Mouse (Mus musculus) C2C12 (cell line): ENCODE measurements around the gene Rtn2. TPM values are rescaled to one million over a fixed set of nuclear protein-coding genes. Genes with fewer than 3 reads are reported as not detected.

ENCODE experiments used
- H3K27me3 ChIP-seq: one replicate; pipeline ENCODE4 v1.6.1; 2011; ENCODE audit not compliant: control insufficient read depth, insufficient read depth, insufficient read length
- H3K36me3 ChIP-seq: one replicate; pipeline ENCODE4 v1.6.1; 2011; ENCODE audit not compliant: control insufficient read depth, insufficient read depth
- H3K4me3 ChIP-seq: one replicate; pipeline ENCODE4 v1.5.1; 2011; ENCODE audit warnings: mild to moderate bottlenecking, control low read depth; ENCODE audit not compliant: poor library complexity, insufficient read depth, severe bottlenecking
- H3K79me2 ChIP-seq: one replicate; pipeline ENCODE4 v1.6.1; 2011; ENCODE audit not compliant: control insufficient read depth, insufficient read depth
- H3K79me3 ChIP-seq: one replicate; pipeline ENCODE4 v1.6.1; 2011; ENCODE audit warnings: low read depth, control low read depth
- H3ac ChIP-seq: one replicate; pipeline ENCODE3; 2011; ENCODE audit warnings: low read depth; ENCODE audit not compliant: control insufficient read depth, insufficient read length
- CEBPB ChIP-seq: IDR thresholded peaks from one replicate; pipeline ENCODE4 v1.6.1; 2011; ENCODE audit warnings: low read depth, mild to moderate bottlenecking, control low read depth, moderate library complexity
- CTCF ChIP-seq: IDR thresholded peaks from one replicate; pipeline ENCODE4 v1.5.1; 2011; ENCODE audit not compliant: control insufficient read depth, insufficient read depth, insufficient read length
- FOSL1 ChIP-seq: IDR thresholded peaks from one replicate; pipeline ENCODE4 v1.8.0; 2011; ENCODE audit warnings: mild to moderate bottlenecking, low read length; ENCODE audit not compliant: poor library complexity, insufficient read depth, severe bottlenecking
- MAX ChIP-seq: IDR thresholded peaks from one replicate; pipeline ENCODE4 v1.6.1; 2011; ENCODE audit warnings: mild to moderate bottlenecking, control low read depth
- MYOD1 ChIP-seq: IDR thresholded peaks from one replicate; pipeline ENCODE4 v1.6.1; 2011; ENCODE audit warnings: low read depth; ENCODE audit not compliant: control insufficient read depth, insufficient read length
- MYOG ChIP-seq: IDR thresholded peaks from one replicate; pipeline ENCODE4 v1.6.1; 2011; ENCODE audit not compliant: control insufficient read depth, insufficient read length; ENCODE audit errors: extremely low read depth
- USF1 ChIP-seq: IDR thresholded peaks from one replicate; pipeline ENCODE4 v1.6.1; 2011; ENCODE audit warnings: low read depth, mild to moderate bottlenecking, control low read depth, moderate library complexity
- polyA plus RNA-seq: library from polyadenylated mRNA; unstranded; fragments of >200 nt; fragmentation: generic; extraction: Trizol; gene quantifications from one replicate; pipeline ENCODE4 v1.2.1, GENCODE M21; 2012; ENCODE audit warnings: missing spikeins

Rtn2 gene
- polyA plus RNA-seq, 1 experiment = 107 TPM

DNA sequence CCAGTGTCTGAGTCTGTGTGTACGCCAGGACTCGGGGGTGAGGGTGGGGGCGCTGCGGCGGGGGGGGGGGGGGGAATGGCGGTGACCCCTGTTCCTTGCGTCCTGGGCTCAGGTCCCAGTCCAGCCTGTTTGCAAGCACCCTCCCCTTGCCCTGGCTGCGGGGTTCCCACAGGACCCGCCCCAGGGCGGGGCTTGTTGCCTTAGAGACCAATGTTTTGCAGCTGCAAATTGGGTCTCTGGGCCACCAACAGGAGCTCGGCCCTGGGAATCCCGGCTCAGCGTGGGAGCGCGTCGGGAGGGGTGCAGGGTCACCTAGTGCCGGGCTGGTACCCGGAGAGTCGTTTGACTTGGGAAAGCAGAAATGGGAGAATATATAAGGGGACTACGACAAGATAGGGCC lies 43.9 kb downstream of the Rtn2 start:
- peak overlapping the region; percentile 45 for H3ac ChIP-seq
- H3K27me3 ChIP-seq = no peaks in the 10 kb centered on the region
- no peaks in the 10 kb centered on the region for H3K79me2 ChIP-seq
- H3K79me3 ChIP-seq = no peaks in the 10 kb centered on the region
- no peak overlapping the region for H3K4me3 ChIP-seq
- H3K36me3 ChIP-seq = no peaks in the 10 kb centered on the region
- TF ChIP-seq MYOD1 (no peak), USF1 (no peak), CTCF (no peak), FOSL1 (no peak), CEBPB (no peak), MAX (no peak), MYOG (no peak)

DNA sequence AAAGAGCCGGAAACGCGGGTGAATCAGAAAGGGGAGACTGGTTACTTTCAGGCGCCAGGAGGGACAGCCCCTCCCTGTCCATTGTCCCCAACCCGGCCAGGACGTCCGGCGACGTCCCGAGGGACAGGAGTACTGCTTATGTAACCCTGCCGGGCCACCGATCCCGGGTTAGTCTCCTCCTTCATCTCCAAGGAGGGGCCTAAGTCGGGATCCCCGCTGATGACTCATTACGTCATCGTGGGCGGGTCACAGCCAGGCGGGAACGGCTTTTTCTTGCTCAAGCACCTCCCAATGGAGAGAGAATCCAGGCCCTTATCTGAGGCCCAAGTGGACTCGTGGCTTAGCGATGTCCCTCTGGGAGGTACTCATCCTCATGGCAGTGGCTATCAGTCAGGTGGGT lies 44.7 kb downstream of the Rtn2 start:
- no peak for TF ChIP-seq CTCF
- TF ChIP-seq CEBPB = peak; percentile 45
- no peak for TF ChIP-seq MYOD1
- no peak for TF ChIP-seq FOSL1
- Histone ChIP-seq H3K36me3 (no peaks in the 10 kb centered on the region), H3K27me3 (no peaks in the 10 kb centered on the region), H3K79me3 (no peaks in the 10 kb centered on the region), H3ac (peak overlapping the region; percentile 57), H3K79me2 (no peaks in the 10 kb centered on the region), H3K4me3 (no peak overlapping the region)

DNA sequence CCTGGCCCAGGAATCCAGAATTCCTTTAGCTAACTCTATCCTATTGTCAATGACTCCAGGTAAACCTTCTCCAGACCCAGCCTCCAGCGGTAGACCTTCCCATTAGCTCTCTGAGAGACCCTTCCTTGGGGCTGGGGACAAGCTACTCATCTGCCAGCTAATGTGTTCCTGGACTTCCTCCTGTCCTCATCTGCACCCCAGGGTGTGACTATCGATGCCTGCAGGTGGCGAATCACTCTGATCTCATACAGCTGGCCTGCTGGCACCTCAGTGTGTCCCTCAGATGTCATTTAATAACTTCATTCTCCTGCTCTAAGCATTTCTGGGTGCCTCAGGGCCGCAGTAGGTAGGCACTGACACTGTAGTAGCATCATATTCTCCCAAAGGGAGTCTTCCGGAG lies 45.4 kb downstream of the Rtn2 start:
- H3ac ChIP-seq = no peak overlapping the region
- no peaks in the 10 kb centered on the region for H3K36me3 ChIP-seq
- H3K79me3 ChIP-seq = no peaks in the 10 kb centered on the region
- TF ChIP-seq FOSL1 = no peak
- TF ChIP-seq MAX = no peak
- TF ChIP-seq MYOD1 = no peak
- TF ChIP-seq CEBPB = no peak
- peak overlapping the region; percentile 0 for H3K4me3 ChIP-seq
- no peaks in the 10 kb centered on the region for H3K79me2 ChIP-seq
- no peaks in the 10 kb centered on the region for H3K27me3 ChIP-seq

DNA sequence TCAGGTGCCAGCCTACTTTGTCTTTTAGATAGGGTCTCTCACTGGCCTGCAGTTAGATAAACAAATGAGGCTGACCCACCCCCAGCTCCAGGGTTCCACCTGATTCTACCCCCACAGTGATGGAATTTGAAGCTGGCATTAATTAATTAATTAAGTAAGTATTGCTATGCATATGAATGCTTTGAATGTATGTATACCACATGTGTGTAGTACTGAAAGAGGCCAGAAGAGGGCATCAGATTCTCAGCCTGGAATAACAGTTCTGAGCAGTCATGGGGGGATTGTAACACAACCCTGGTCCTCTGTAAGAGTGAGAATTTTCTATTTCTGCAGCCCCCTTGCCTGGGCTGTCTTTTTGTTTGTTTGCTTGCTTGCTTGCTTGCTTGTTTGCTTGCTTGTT lies 46.0 kb downstream of the Rtn2 start:
- Histone ChIP-seq H3K27me3 (no peaks in the 10 kb centered on the region), H3K4me3 (no peak overlapping the region), H3K79me2 (peaks cover 2% of the 10 kb centered on the region), H3K36me3 (no peaks in the 10 kb centered on the region), H3K79me3 (no peaks in the 10 kb centered on the region), H3ac (no peak overlapping the region)
- TF ChIP-seq MYOG (no peak), CEBPB (no peak), FOSL1 (no peak), CTCF (no peak), USF1 (no peak), MAX (no peak), MYOD1 (no peak)

DNA sequence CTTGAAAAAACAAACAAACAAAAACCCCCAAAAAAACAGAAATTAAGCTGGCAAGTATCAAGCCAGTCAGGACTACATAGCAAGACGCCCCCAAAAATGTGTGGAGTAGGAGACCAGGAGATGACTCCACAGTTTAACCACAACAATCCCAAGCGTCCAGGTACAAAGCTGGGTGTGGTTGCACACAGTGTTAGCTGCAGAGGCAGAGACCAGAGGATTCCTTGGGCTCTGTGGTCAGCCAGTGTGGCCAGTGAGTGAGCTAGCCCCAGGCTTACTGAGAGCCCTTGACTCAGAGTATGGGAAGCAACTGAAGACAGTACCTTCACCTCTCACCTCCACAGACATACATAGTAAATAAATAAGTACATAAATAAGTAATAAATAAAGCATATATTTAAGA lies 49.5 kb downstream of the Rtn2 start:
- Histone ChIP-seq H3K4me3 (no peak overlapping the region), H3K36me3 (no peaks in the 10 kb centered on the region), H3K79me3 (peaks cover 2% of the 10 kb centered on the region), H3K27me3 (no peaks in the 10 kb centered on the region), H3K79me2 (peaks cover 25% of the 10 kb centered on the region), H3ac (no peak overlapping the region)
- TF ChIP-seq MYOG = no peak

DNA sequence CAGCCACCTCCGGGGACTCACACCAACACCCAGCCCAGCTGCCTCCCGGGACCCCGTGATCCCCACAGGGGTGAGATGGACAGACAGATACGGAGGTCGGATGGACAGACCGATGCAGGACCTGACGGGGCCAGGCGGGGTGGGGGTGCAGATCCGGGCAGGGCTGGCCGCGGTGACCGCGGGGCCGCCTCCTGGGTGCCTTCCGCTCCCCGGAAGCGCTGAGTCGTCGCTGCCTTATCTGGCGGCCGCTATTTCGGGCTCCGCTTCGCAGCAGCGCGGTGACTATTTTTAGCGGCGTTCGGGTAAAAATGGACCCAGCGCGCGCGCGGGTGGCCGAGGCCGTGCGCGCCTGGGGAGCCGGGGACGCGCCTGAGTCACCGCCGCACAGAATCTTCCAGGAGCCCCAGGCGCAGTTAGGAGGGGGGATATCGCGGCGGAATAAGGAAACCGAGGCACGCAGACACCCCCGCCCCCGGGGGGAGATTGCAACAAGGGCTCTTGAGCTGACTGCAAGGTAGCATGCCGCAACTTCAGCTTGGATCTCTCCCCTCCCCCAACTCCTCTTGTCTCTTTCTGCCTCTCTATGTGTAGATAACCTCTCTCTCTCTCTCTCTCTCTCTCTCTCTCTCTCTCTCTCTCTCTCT lies 50.4 kb downstream of the Rtn2 start:
- Histone ChIP-seq H3K4me3 (peak overlapping the region; percentile 30), H3K36me3 (no peaks in the 10 kb centered on the region), H3K27me3 (no peaks in the 10 kb centered on the region), H3ac (peak overlapping the region; percentile 71), H3K79me2 (peaks cover 25% of the 10 kb centered on the region), H3K79me3 (peaks cover 2% of the 10 kb centered on the region)
- no peak for TF ChIP-seq CEBPB
- TF ChIP-seq MAX = no peak
- no peak for TF ChIP-seq CTCF
- no peak for TF ChIP-seq USF1
- no peak for TF ChIP-seq MYOD1
- TF ChIP-seq MYOG = no peak
- no peak for TF ChIP-seq FOSL1
